Mouse (Mus musculus): ENCODE measurements around the gene Praf2. TPM values are rescaled to one million over a fixed set of nuclear protein-coding genes. Genes with fewer than 3 reads are reported as not detected.

The Praf2 gene
- polyA plus RNA-seq, 1 experiment from 2014 or later = 73.1 TPM

- Histone ChIP-seq H3K9ac (peak overlapping the region; percentile 77), H3K9me3 (no peaks in the 10 kb centered on the region), H3K4me1 (peaks cover 19% of the 10 kb centered on the region), H3K4me3 (peak overlapping the region; percentile 67), H3K27me3 (no peaks in the 10 kb centered on the region), H3K27ac (no peak overlapping the region), H3K36me3 (peaks cover 16% of the 10 kb centered on the region), H3K4me2 (peak overlapping the region; percentile 69)
- ATAC-seq (ENCODE audit: insufficient number of reproducible peaks, insufficient read depth, low FRiP score, low TSS enrichment, low read depth) = no peak
- 20% methylated on average over 22 of the region's 22 CpGs for WGBS
Measured at GRCm38 (mm10) chrX:7763631-7764393, 35.6 kb downstream of the Praf2 start.

DNA sequence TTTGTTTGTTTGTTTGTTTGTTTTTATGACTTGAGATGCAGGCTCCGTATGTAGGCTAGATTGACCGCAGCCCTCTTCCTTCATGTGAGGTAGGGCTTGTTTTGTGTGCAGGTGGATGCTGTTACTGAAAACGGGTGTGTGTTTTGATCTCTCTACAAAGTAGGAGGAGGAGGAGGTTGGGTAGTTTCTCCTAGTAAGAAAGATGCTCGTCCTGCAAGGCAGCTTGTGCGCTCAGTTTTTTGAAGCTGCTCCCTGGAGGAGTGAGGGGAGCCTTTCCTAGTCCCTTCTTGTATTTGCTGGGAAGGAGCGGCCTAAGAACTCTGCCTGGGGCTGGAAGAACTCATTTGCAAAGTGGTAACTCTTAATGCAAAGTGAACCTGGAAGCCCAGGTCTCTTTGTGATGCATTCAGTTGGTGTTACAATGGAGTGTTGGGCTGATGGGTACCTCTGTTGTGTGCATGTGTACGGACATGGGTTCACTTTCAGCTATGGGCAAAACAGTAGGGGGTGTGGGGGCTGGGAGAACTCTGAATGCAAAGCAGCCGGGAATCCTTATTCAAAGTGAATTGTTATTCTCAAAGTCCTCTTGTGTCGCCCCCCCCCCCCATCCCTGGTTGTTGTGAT lies 36.5 kb downstream of the Praf2 start:
- WGBS = 17% methylated on average over 9 of the region's 9 CpGs
- Histone ChIP-seq H3K4me1 (peaks cover 19% of the 10 kb centered on the region), H3K27ac (no peak overlapping the region), H3K27me3 (no peaks in the 10 kb centered on the region), H3K4me2 (peak overlapping the region; percentile 69), H3K9ac (peak overlapping the region; percentile 32), H3K36me3 (peaks cover 18% of the 10 kb centered on the region), H3K4me3 (peak overlapping the region; percentile 67), H3K9me3 (no peaks in the 10 kb centered on the region)
- ATAC-seq (ENCODE audit: insufficient number of reproducible peaks, insufficient read depth, low FRiP score, low TSS enrichment, low read depth) = no peak

DNA sequence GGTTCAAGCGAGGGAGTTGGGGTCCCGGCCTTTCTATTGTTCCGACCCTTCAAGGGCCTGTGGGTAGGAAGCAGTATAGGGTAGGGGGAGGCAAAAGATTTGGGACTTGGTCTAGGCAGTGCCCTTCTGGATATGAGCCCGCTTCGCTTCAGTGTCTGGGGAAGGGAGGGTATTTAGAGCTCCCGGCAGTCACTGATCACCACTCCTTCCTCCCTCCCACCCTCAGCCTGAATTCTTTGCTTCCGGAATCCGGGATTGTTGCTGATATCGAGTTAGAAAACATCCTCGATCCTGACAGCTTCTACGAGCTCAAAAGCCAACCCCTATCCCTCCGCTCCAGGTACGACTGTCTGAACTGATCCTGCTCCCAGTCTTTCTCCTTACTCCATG lies 37.0 kb downstream of the Praf2 start:
- peaks cover 19% of the 10 kb centered on the region for H3K4me1 ChIP-seq
- H3K36me3 ChIP-seq = peaks cover 24% of the 10 kb centered on the region
- H3K4me2 ChIP-seq = peak overlapping the region; percentile 69
- no peaks in the 10 kb centered on the region for H3K27me3 ChIP-seq
- 21% methylated on average over 11 of the region's 13 CpGs for WGBS
- 0 out of 2 replicates have a peak overlapping the region, but pooled peaks have one; percentile 6 for H3K9ac ChIP-seq
- H3K9me3 ChIP-seq = no peaks in the 10 kb centered on the region
- H3K4me3 ChIP-seq = peak overlapping the region; percentile 67
- H3K27ac ChIP-seq = no peak overlapping the region
- ATAC-seq (ENCODE audit: insufficient number of reproducible peaks, insufficient read depth, low FRiP score, low TSS enrichment, low read depth) = no peak

- no peak overlapping the region for H3K27ac ChIP-seq
- peaks cover 19% of the 10 kb centered on the region for H3K4me1 ChIP-seq
- peak overlapping the region; percentile 67 for H3K4me3 ChIP-seq
- no peak overlapping the region for H3K9ac ChIP-seq
- H3K36me3 ChIP-seq = peaks cover 27% of the 10 kb centered on the region
- 15% methylated on average over 11 of the region's 11 CpGs for WGBS
- H3K4me2 ChIP-seq = peak overlapping the region; percentile 69
- no peaks in the 10 kb centered on the region for H3K27me3 ChIP-seq
- no peaks in the 10 kb centered on the region for H3K9me3 ChIP-seq
- no peak for ATAC-seq (ENCODE audit: insufficient number of reproducible peaks, insufficient read depth, low FRiP score, low TSS enrichment, low read depth)
Measured at GRCm38 (mm10) chrX:7765764-7766163, 37.5 kb downstream of the Praf2 start.

DNA sequence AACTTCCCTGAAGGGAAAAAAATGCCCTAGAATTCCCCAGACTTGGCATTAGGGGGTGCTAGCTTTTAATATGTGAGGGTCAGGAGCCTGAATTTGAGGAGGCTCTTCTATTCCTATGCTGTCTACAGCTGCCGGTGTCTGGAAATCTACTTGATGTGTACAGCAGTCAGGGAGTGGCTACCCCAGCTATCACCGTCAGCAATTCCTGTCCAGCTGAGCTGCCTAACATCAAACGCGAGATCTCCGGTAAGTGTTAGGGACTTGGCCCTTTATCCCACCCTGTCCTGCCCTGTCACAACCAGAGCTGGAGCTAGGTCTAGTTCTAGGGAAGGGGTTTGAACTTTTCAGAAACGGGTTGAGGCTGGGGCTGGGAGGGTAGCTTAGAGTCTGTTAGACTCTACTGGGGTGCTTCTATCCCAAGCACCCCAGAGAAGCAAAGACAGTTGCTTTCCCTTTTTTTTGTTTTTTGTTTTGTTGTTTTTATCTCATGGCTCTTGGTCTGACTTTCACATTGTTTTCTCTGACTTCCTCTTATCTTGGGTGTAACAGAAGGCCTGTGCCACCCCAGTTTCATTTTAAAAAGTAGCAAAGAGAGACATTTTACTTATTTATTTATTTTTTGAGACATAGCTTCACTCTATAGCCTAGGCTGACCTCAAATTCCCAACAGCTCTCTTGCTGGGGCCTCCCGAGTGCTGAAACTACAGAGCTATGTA lies 41.2 kb downstream of the Praf2 start:
- Histone ChIP-seq H3K4me1 (peaks cover 17% of the 10 kb centered on the region), H3K9me3 (no peaks in the 10 kb centered on the region), H3K9ac (no peak overlapping the region), H3K4me3 (no peak overlapping the region), H3K4me2 (no peak overlapping the region), H3K27ac (no peak overlapping the region), H3K36me3 (peaks cover 63% of the 10 kb centered on the region), H3K27me3 (no peaks in the 10 kb centered on the region)
- no peak for ATAC-seq (ENCODE audit: insufficient number of reproducible peaks, insufficient read depth, low FRiP score, low TSS enrichment, low read depth)
- WGBS = 91% methylated on average over 7 of the region's 7 CpGs

GRCm38 (mm10) chrX:7772766-7773165 lies 44.5 kb downstream of the Praf2 start:
- Histone ChIP-seq H3K27me3 (no peaks in the 10 kb centered on the region), H3K4me1 (no peaks in the 10 kb centered on the region), H3K27ac (no peak overlapping the region), H3K4me3 (no peak overlapping the region), H3K9me3 (no peaks in the 10 kb centered on the region), H3K4me2 (no peak overlapping the region), H3K9ac (no peak overlapping the region), H3K36me3 (peaks cover 57% of the 10 kb centered on the region)
- no peak for ATAC-seq (ENCODE audit: insufficient number of reproducible peaks, insufficient read depth, low FRiP score, low TSS enrichment, low read depth)
- WGBS = 46% methylated on average over 2 of the region's 2 CpGs

- 59% methylated on average over 9 of the region's 9 CpGs for WGBS
- Histone ChIP-seq H3K9me3 (no peaks in the 10 kb centered on the region), H3K4me2 (no peak overlapping the region), H3K4me3 (no peak overlapping the region), H3K9ac (no peak overlapping the region), H3K36me3 (peaks cover 36% of the 10 kb centered on the region), H3K4me1 (no peaks in the 10 kb centered on the region), H3K27ac (no peak overlapping the region), H3K27me3 (no peaks in the 10 kb centered on the region)
- no peak for ATAC-seq (ENCODE audit: insufficient number of reproducible peaks, insufficient read depth, low FRiP score, low TSS enrichment, low read depth)
Measured at GRCm38 (mm10) chrX:7775501-7776205, 47.4 kb downstream of the Praf2 start.

DNA sequence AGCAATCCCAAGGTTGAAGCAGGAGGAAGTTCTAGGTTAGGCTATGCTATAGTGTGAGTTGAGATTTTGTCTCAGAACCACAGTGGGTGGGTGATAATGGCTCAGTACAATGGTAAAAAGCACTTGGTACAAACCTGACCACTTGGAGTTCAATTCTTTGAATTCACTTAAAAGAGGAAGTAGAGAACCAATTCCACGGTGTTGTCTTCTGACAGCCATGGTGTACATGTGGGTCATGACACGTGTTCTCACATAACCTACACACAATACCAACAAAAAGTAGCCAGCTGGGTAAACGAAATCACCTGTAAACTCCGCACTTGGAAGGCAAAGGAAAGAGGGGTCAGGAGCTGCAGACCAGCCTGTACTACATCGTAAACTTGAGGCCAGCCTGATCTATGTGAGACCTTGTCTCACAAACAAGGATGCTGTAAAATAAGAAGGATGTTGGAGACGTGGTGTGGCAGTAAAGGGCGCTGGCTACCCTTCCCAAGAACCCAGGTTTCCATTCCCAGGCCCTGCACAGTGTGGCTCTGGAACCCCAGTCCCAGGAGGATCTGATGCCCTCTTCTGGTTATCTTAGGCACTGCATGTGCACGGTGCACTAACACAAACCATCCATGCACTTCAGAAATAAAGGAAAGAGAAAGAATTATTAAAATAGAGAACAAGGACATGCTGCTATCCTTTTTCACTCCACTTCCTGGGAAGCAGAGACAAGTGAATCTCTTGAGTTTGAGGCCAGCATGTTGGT lies 48.3 kb downstream of the Praf2 start:
- ATAC-seq (ENCODE audit: insufficient number of reproducible peaks, insufficient read depth, low FRiP score, low TSS enrichment, low read depth) = no peak
- H3K27me3 ChIP-seq = no peaks in the 10 kb centered on the region
- H3K4me1 ChIP-seq = no peaks in the 10 kb centered on the region
- H3K36me3 ChIP-seq = peaks cover 28% of the 10 kb centered on the region
- WGBS = 52% methylated on average over 8 of the region's 8 CpGs
- no peak overlapping the region for H3K4me3 ChIP-seq
- no peak overlapping the region for H3K27ac ChIP-seq
- H3K4me2 ChIP-seq = no peak overlapping the region
- H3K9me3 ChIP-seq = no peaks in the 10 kb centered on the region
- no peak overlapping the region for H3K9ac ChIP-seq

- Histone ChIP-seq H3K9ac (no peak overlapping the region), H3K4me3 (no peak overlapping the region), H3K36me3 (peaks cover 8% of the 10 kb centered on the region), H3K4me1 (no peaks in the 10 kb centered on the region), H3K4me2 (no peak overlapping the region), H3K27ac (no peak overlapping the region), H3K9me3 (no peaks in the 10 kb centered on the region), H3K27me3 (no peaks in the 10 kb centered on the region)
- no peak for ATAC-seq (ENCODE audit: insufficient number of reproducible peaks, insufficient read depth, low FRiP score, low TSS enrichment, low read depth)
- 72% methylated on average over 7 of the region's 7 CpGs for WGBS
Measured at GRCm38 (mm10) chrX:7778450-7779244, 50.4 kb downstream of the Praf2 start.

- Histone ChIP-seq H3K4me1 (no peaks in the 10 kb centered on the region), H3K4me2 (no peak overlapping the region), H3K9me3 (no peaks in the 10 kb centered on the region), H3K27me3 (no peaks in the 10 kb centered on the region), H3K36me3 (peaks cover 2% of the 10 kb centered on the region; the same call in 1 of the 2 replicates), H3K9ac (no peak overlapping the region), H3K4me3 (no peak overlapping the region), H3K27ac (no peak overlapping the region)
- 19% methylated on average over 3 of the region's 3 CpGs for WGBS
- ATAC-seq (ENCODE audit: insufficient number of reproducible peaks, insufficient read depth, low FRiP score, low TSS enrichment, low read depth) = no peak
Measured at GRCm38 (mm10) chrX:7779294-7779693, 51.1 kb downstream of the Praf2 start.
